Mouse (Mus musculus) right cerebral cortex, adult 2 months (tissue): ENCODE results near the gene Dcp1b.
A peak's percentile ranks its signal among the peaks of the same experiment; 100 is the strongest.

Experiments used
- DNase-seq, 2 experiments: peaks; one replicate each; pipeline ENCODE4 v3.0.0; 2021 to 2022; ENCODE audit warnings: low spot score in 2 of 2

Dcp1b gene

GRCm38 (mm10) chr6:119175078-119175853 lies at the start of gene Dcp1b:
TSS of gene Dcp1b (plus strand) at chr6:119175253.
- DNase-seq = peak; percentile 82 to 89

GRCm38 (mm10) chr6:119126991-119127390 lies 48.1 kb upstream of the Dcp1b start:
- DNase-seq = no peak

- no peak for DNase-seq
Measured at GRCm38 (mm10) chr6:119128076-119128475, 47.0 kb upstream of the Dcp1b start.

GRCm38 (mm10) chr6:119128521-119128920 lies 46.5 kb upstream of the Dcp1b start:
- DNase-seq = no peak

- peak in 1 of 2 experiments; percentile 36 for DNase-seq
Measured at GRCm38 (mm10) chr6:119129664-119130063, 45.4 kb upstream of the Dcp1b start.

- no peak for DNase-seq
Measured at GRCm38 (mm10) chr6:119132111-119132735, 42.8 kb upstream of the Dcp1b start.

- DNase-seq = no peak
Measured at GRCm38 (mm10) chr6:119132863-119133262, 42.2 kb upstream of the Dcp1b start.

- DNase-seq = no peak
Measured at GRCm38 (mm10) chr6:119137768-119138167, 37.3 kb upstream of the Dcp1b start.

- no peak for DNase-seq
Measured at GRCm38 (mm10) chr6:119139561-119139960, 35.5 kb upstream of the Dcp1b start.

GRCm38 (mm10) chr6:119145109-119145508 lies 29.9 kb upstream of the Dcp1b start:
- no peak for DNase-seq

GRCm38 (mm10) chr6:119165677-119166076 lies 9.4 kb upstream of the Dcp1b start:
- no peak for DNase-seq

GRCm38 (mm10) chr6:119174307-119175074 lies 562 bp upstream of the Dcp1b start:
- no peak for DNase-seq

- DNase-seq = no peak
Measured at GRCm38 (mm10) chr6:119176103-119176502, 1.1 kb downstream of the Dcp1b start.

GRCm38 (mm10) chr6:119177101-119177500 lies 2.0 kb downstream of the Dcp1b start:
- DNase-seq = no peak

GRCm38 (mm10) chr6:119180188-119180587 lies 5.1 kb downstream of the Dcp1b start:
- DNase-seq = no peak

- no peak for DNase-seq
Measured at GRCm38 (mm10) chr6:119182211-119182610, 7.2 kb downstream of the Dcp1b start.

- no peak for DNase-seq
Measured at GRCm38 (mm10) chr6:119183781-119184180, 8.7 kb downstream of the Dcp1b start.

GRCm38 (mm10) chr6:119186658-119187057 lies 11.6 kb downstream of the Dcp1b start:
- DNase-seq = no peak

GRCm38 (mm10) chr6:119187631-119188030 lies 12.6 kb downstream of the Dcp1b start:
- DNase-seq = no peak

- DNase-seq = peak; percentile 16 to 48
Measured at GRCm38 (mm10) chr6:119191478-119191877, 16.4 kb downstream of the Dcp1b start.

- DNase-seq = no peak
Measured at GRCm38 (mm10) chr6:119193571-119194154, 18.6 kb downstream of the Dcp1b start.

GRCm38 (mm10) chr6:119194161-119194560 lies 19.1 kb downstream of the Dcp1b start:
- DNase-seq = no peak
